In the genomic region with DNA sequence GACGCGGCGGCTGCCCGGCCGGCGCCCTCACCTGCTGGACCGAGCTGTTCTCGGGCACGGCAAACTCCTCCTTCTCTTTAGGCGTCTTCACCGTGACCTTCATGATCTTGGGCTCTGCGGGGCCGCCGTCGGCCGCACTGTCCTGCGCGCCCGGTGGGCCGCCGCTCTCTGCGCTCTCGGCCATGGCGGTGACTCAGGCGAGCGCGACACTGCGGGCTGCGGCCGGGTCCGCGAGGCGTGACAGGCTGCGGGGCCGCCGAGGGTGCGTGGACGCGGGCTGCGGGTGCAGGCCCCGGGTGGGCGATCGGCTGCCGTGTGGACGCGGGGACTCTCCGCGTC, we compare ENCODE assay signal across 8 mouse cellular contexts. TPM values are rescaled to one million over a fixed set of nuclear protein-coding genes. Genes with fewer than 3 reads are reported as not detected.
DNase-seq lines count a peak whose midpoint lies in the region; ATAC-seq and TF ChIP-seq lines count a peak whose summit lies in the region.

No protein-coding gene starts in this region.

- peak overlapping the region; percentile 56; the same call in 1 of the 2 replicates for H3K27ac ChIP-seq in embryonic facial prominence, embryonic 11.5 days (replicated peaks; ENCODE audit: low read depth, low read length)
- peak overlapping the region; percentile 87 for H3K27ac ChIP-seq in hindbrain, postnatal 0 days
- peak overlapping the region; percentile 62; the same call in 1 of the 2 replicates for H3K27ac ChIP-seq in neural tube, embryonic 12.5 days

- H3K9me3 ChIP-seq in embryonic facial prominence, embryonic 11.5 days (replicated peaks; ENCODE audit: control insufficient read depth, low read length) = no peaks in the 10 kb centered on the region
- H3K9me3 ChIP-seq in hindbrain, postnatal 0 days (ENCODE audit: low read length) = no peaks in the 10 kb centered on the region
- H3K9me3 ChIP-seq in neural tube, embryonic 12.5 days = no peaks in the 10 kb centered on the region

- peak; percentile 18 for DNase-seq in layer of hippocampus, adult 9-11 months
- DNase-seq in layer of hippocampus, postnatal 14 days (ENCODE audit: low spot score in 2 of 2) = no peak
- DNase-seq in embryonic facial prominence, embryonic 11.5 days (ENCODE audit: low spot score) = no peak
- no peak for DNase-seq in hindbrain, postnatal 0 days (ENCODE audit: low spot score)
- DNase-seq in right cerebral cortex, adult 18-20 months = no peak
- no peak for DNase-seq in cerebellum, postnatal 25 days
- DNase-seq in ovary, postnatal 14 days (ENCODE audit: low spot score) = no peak

- 0% methylated on average over 44 of the region's 48 CpGs for WGBS in embryonic facial prominence, embryonic 11.5 days
- 1% methylated on average over 31 of the region's 48 CpGs for WGBS in hindbrain, postnatal 0 days
- WGBS in neural tube, embryonic 12.5 days = under 1% methylated on average over 48 of the region's 48 CpGs

- peak overlapping the region; percentile 79 for H3K4me2 ChIP-seq in embryonic facial prominence, embryonic 11.5 days (ENCODE audit: low read depth, low read length)
- H3K4me2 ChIP-seq in hindbrain, postnatal 0 days (ENCODE audit: low read depth, low read length) = peak overlapping the region; percentile 68
- peak overlapping the region; percentile 86 for H3K4me2 ChIP-seq in neural tube, embryonic 12.5 days (replicated peaks)

- no peaks in the 10 kb centered on the region for H3K4me1 ChIP-seq in embryonic facial prominence, embryonic 11.5 days (ENCODE audit: control insufficient read depth, insufficient read depth, low read length)
- H3K4me1 ChIP-seq in hindbrain, postnatal 0 days (ENCODE audit: insufficient read depth, low read length) = peaks cover 15% of the 10 kb centered on the region
- H3K4me1 ChIP-seq in neural tube, embryonic 12.5 days = peaks cover 23% of the 10 kb centered on the region

- H3K36me3 ChIP-seq in embryonic facial prominence, embryonic 11.5 days (replicated peaks; ENCODE audit: control insufficient read depth, insufficient read depth, low read depth, low read length) = no peaks in the 10 kb centered on the region
- no peaks in the 10 kb centered on the region for H3K36me3 ChIP-seq in hindbrain, postnatal 0 days (ENCODE audit: insufficient read depth, low read length)
- H3K36me3 ChIP-seq in neural tube, embryonic 12.5 days = no peaks in the 10 kb centered on the region

- peak overlapping the region; percentile 96 for H3K9ac ChIP-seq in embryonic facial prominence, embryonic 11.5 days (replicated peaks; ENCODE audit: low read length)
- peak overlapping the region; percentile 83 for H3K9ac ChIP-seq in hindbrain, postnatal 0 days (replicated peaks; ENCODE audit: low read length)
- peak overlapping the region; percentile 96 for H3K9ac ChIP-seq in neural tube, embryonic 12.5 days

- ATAC-seq in embryonic facial prominence, embryonic 11.5 days (replicated peaks; ENCODE audit: insufficient number of reproducible peaks, low FRiP score, low TSS enrichment, low read depth) = no peak; the same call in 1 of the 2 replicates
- no peak; the same call in 1 of the 2 replicates for ATAC-seq in hindbrain, postnatal 0 days
- ATAC-seq in neural tube, embryonic 12.5 days (ENCODE audit: low FRiP score, low read depth) = no peak; the same call in 1 of the 2 replicates

- TF ChIP-seq CTCF in hindbrain, postnatal 0 days (IDR thresholded peaks at IDR 0.05; ENCODE audit: low read depth) = no peak

- H3K4me3 ChIP-seq in embryonic facial prominence, embryonic 11.5 days (ENCODE audit: low read depth, low read length) = peak overlapping the region; percentile 100
- peak overlapping the region; percentile 93 for H3K4me3 ChIP-seq in hindbrain, postnatal 0 days (ENCODE audit: low read length)
- peak overlapping the region; percentile 99 for H3K4me3 ChIP-seq in neural tube, embryonic 12.5 days

- H3K27me3 ChIP-seq in embryonic facial prominence, embryonic 11.5 days (ENCODE audit: control insufficient read depth, insufficient read depth, low read length) = no peaks in the 10 kb centered on the region
- H3K27me3 ChIP-seq in hindbrain, postnatal 0 days (ENCODE audit: insufficient read depth, low read length) = no peaks in the 10 kb centered on the region
- no peaks in the 10 kb centered on the region for H3K27me3 ChIP-seq in neural tube, embryonic 12.5 days (replicated peaks)

RNA-seq across cellular contexts. Expression of gene Ubqln1, which starts 0.2 kb away (rescaled TPM):
- total RNA-seq in layer of hippocampus, postnatal 14 days (2021) = 100 to 1,000 TPM; 135 TPM
- 142 and 144 TPM in 2 replicates for polyA plus RNA-seq in embryonic facial prominence, embryonic 11.5 days (2014; fragmentation: Nextera tagmentation; extraction: Ambion mirVana)
- 243 and 285 TPM in 2 replicates for total RNA-seq in hindbrain, postnatal 0 days (2014; rRNA removed)
- 106 and 111 TPM in 2 replicates for polyA plus RNA-seq in hindbrain, postnatal 0 days (2015; fragmentation: Nextera tagmentation; extraction: Ambion mirVana)
- 172 and 184 TPM in 2 replicates for polyA plus RNA-seq in neural tube, embryonic 12.5 days (2016; fragmentation: Nextera tagmentation; extraction: Ambion mirVana)

RNA-seq across cellular contexts. Expression of gene Idnk, which starts 57.8 kb away (rescaled TPM):
- total RNA-seq in layer of hippocampus, postnatal 14 days (2021) = 10 to 100 TPM; 27.5 to 27.7 TPM
- polyA plus RNA-seq in embryonic facial prominence, embryonic 11.5 days (2014; fragmentation: Nextera tagmentation; extraction: Ambion mirVana) = 41.8 and 44.2 TPM in 2 replicates
- 20.2 and 20.6 TPM in 2 replicates for total RNA-seq in hindbrain, postnatal 0 days (2014; rRNA removed)
- polyA plus RNA-seq in hindbrain, postnatal 0 days (2015; fragmentation: Nextera tagmentation; extraction: Ambion mirVana) = 52.5 and 55.3 TPM in 2 replicates
- 69.1 and 77.5 TPM in 2 replicates for polyA plus RNA-seq in neural tube, embryonic 12.5 days (2016; fragmentation: Nextera tagmentation; extraction: Ambion mirVana)
